Mouse (Mus musculus): ENCODE results near the gene Iglon5.

The Iglon5 gene

DNA sequence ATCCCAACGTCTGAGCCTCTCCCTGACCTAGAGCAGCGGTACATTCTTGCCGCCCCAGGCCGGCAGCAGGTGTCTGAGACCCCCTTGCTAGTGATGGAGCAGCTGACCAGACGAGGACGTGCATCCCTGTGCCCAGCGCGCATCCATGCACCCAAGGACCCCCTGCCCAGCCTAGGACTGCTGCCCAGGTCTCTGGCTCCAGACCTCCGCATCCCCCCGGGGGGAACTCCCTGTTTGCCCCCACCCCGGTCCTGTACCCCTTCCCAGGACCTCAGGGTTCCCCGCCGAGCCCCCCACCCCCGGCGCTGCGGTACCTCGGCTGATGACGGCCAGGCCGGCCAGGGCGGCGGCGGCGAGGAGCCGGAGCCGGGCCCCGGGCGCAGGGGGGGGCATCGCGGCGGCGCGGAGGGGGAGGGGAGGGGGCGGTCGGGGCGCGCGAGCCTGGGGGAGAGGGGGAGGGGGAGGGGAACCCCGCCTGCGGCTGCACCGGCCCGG is at the start of gene Iglon5:
Iglon5 (minus strand) TSS at position 445 of the 495 bp plus-strand sequence.
- DNase-seq (ENCODE audit: low spot score), result no peak

GRCm38 (mm10) chr7:43538524-43538923 is 48.6 kb upstream of the Iglon5 start:
- no peak for DNase-seq (ENCODE audit: low spot score)

GRCm38 (mm10) chr7:43532936-43533505 is 43.1 kb upstream of the Iglon5 start:
- no peak for DNase-seq (ENCODE audit: low spot score)

- no peak for DNase-seq (ENCODE audit: low spot score)
These were observed 40.4 kb upstream of the Iglon5 start for GRCm38 (mm10) chr7:43530216-43530785.

DNA sequence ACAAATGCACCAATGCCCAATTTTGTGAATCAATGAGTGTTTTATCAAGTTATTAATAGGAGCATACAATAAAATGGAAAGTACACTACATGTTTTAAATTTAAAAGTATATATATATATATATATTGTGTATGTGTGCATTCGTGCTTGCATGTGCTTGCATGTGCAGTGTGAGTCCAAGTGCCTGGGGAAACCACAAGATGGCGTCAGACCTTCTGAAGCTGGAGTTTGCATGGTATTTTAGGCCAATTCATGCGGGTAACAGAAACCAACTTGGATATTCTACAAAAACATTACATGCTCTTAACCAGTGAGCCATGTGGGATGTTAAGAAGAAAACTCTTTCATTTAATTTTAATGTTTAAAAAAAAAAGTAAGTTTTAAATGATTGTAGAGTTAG is 35.4 kb upstream of the Iglon5 start:
- no peak for DNase-seq (ENCODE audit: low spot score)

DNA sequence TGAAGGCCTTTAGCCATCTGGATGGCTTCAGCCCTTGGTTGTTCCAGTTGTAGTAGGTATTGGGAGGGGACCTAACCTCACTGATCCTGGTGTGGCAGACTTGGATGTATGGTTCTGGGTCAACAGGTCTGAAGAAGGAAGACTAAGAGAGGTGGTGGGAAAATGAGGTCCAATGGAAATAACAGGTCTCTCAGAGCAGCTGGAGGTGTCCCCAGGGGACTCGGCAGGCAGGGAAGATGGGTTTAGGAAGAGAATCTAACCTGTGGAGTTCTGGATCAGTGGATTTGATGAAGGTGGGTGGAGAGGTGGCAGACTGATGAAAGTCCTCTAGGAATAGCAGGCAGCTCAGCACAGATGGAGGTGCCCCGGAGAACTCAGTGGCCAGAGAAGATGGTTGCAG is 32.9 kb upstream of the Iglon5 start:
- DNase-seq (ENCODE audit: low spot score), result no peak

DNA sequence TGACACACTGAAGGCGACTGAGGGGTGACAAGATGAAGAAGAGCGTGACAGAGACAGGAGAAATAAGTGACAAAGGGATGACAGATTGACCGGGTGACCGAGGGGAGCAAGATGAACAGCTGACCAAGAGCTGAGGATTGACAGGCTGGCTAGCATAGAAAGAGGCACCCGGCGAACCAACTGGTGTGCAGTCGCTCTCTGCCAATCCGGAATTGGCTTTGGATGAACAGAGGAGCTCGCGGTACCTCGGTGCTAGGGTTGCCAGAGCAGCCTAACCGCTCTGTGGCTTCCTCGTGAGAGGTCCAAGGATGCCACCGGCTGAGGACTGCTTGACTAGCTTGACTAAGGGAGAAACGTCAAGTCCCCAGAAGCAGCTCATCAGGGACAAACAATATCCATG is 28.5 kb upstream of the Iglon5 start:
- DNase-seq (ENCODE audit: low spot score), result no peak

- DNase-seq (ENCODE audit: low spot score), result no peak
These were observed 25.2 kb upstream of the Iglon5 start for GRCm38 (mm10) chr7:43515076-43515475.

- no peak for DNase-seq (ENCODE audit: low spot score)
These were observed 22.6 kb upstream of the Iglon5 start for GRCm38 (mm10) chr7:43512519-43512918.

- no peak for DNase-seq (ENCODE audit: low spot score)
These were observed 22.0 kb upstream of the Iglon5 start for GRCm38 (mm10) chr7:43511707-43512478.

DNA sequence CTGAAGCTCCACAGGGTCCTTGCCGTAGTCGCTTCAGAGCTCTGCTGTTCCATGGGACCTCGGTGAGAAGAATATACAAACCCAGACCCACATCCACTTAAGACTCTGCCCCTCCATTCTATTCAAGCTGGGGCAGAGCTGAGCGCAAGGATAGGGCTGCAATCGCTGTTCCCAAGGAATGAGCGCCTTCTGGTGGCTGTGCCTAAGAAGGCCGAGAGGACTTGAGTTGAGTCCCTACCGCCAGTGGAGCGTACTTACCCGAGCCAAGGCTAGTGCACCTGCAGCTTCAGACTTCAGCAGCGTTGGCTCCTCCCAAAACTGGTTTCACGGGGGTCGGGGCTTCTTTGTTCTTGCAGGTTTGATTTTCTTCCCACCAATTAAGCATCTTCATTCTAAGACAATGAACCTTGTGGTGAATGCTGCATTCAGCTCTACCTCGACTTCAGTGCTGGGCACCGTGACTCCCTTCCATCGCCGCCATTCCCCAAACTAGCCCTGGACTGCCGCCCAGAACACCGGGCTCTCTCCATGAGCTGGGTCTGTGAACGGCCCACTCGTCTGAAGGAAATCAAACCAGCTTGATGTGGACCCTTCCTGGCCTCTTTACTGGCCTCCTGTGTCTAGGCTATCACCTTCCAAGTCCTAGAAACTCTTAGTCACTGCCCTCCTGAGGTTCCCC is 5.6 kb upstream of the Iglon5 start:
- no peak for DNase-seq (ENCODE audit: low spot score)

DNA sequence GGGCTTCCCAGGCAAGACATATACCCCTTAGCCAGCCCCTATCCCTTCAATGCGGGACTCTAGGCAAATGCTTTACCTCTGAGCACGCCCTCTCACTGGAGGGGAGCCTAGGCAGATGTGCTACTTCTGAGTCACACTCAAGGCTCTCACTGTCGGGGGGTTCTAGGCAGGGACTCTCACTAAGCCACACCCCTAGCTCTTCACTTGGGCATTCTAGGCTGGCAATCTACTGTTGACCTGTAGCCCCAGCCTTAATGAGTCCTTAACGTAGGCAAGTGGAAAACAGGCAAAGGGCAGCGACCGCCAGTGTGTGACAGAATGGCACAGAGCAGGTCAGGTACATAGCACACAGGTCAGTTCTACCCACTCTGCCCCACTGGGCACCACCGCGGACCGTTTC is 986 bp upstream of the Iglon5 start:
- DNase-seq (ENCODE audit: low spot score), result no peak

DNA sequence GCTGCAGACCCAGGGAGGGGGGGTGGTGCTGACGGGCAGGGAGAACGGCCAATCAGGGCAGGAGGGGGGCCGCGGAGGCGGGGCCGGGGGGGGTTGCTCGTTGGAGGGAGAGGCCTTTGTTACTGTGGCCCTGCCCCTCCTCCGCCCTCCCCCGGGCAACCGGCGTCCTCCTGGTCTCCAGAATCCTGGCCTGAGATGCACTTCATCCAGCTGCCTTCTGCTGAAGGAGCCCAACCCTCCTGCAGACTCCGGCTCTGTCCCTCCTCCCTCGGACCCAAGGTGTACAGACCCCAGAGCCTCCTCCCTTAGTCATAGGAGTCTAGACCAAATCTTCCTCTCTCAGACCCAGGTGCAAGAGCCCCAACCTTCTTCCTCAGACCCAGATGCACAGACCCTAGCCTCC is 308 bp upstream of the Iglon5 start:
- no peak for DNase-seq (ENCODE audit: low spot score)

GRCm38 (mm10) chr7:43488646-43489045 is 1.2 kb downstream of the Iglon5 start:
- DNase-seq (ENCODE audit: low spot score), result no peak

DNA sequence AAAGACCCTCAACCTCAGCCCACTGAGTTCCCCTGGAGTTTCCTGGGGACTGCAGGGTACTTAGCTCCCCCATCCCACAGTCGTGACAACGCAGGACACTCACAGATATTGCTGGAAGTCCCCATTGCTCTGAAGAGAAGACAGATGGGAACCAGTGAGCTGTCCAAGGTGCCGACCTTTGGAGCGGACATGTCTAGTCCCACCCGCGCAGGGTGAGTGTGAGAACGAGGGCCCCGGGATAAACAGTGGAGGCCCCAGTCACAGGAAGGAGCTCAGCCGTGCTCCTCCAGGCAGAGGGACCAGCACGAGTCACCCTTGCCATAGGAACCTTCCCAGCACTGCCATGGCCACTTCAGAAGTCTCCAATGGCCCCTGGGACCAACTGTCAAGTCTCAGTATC is 6.6 kb downstream of the Iglon5 start:
- DNase-seq (ENCODE audit: low spot score), result no peak

- DNase-seq (ENCODE audit: low spot score), result no peak
These were observed 7.7 kb downstream of the Iglon5 start for GRCm38 (mm10) chr7:43482090-43482716.

DNA sequence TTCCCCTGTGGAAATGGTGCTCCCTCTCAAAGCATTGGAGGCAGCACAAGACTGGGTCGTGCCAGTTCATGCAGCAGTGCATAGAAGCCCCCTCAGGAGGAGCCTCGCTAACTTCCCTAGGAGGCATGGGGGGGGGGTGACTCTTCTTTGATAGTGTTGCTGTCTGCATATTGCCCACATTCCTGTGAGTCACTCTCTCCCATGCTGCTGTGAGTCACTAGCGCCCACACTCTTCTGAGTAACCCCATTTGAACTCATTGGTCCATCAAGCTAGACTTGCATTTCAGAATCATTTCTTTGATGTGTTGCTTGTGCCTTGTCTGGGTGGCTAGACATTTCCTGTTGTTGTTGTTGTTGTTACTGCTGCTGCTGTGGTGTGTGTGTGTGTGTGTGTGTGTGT is 8.7 kb downstream of the Iglon5 start:
- no peak for DNase-seq (ENCODE audit: low spot score)

GRCm38 (mm10) chr7:43476376-43476775 is 13.5 kb downstream of the Iglon5 start:
- DNase-seq (ENCODE audit: low spot score), result no peak

DNA sequence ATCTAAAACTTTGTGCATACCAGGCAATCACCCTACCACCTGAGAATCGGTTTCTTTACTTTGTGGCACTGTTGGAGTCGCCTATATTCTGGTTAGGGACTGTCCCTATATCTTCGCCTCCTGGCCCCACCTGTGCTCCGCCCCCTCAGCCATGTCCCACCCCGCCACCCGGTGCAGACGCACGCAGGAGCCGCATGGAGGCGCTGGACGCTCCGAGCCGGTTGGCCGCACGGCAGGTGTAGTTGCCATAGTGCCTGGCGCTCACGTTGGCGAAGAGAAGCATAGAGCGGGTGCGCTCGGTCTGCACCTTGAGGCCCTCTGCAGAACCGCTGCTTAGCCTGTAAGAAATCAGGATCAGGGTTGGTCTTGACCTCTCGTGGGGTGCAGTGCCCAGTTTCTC is 14.2 kb downstream of the Iglon5 start:
- DNase-seq (ENCODE audit: low spot score), result no peak

DNA sequence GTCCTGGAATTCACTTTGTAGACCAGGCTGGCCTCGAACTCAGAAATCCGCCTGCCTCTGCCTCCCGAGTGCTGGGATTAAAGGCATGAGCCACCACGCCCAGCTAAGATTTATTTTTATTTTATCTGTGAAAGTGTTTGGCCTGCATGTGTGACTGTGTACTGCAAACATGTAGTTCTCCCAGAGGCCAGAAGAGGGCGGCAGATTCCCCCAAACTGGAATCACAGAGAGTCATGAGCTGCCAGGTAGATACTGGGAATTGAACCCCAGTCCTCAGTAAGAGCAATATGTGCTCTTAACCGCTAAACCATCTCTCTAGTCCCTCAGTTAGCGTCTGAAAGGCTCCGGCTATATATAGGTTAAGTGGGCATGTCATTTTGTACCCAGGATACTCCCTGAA is 19.5 kb downstream of the Iglon5 start:
- DNase-seq (ENCODE audit: low spot score), result no peak

DNA sequence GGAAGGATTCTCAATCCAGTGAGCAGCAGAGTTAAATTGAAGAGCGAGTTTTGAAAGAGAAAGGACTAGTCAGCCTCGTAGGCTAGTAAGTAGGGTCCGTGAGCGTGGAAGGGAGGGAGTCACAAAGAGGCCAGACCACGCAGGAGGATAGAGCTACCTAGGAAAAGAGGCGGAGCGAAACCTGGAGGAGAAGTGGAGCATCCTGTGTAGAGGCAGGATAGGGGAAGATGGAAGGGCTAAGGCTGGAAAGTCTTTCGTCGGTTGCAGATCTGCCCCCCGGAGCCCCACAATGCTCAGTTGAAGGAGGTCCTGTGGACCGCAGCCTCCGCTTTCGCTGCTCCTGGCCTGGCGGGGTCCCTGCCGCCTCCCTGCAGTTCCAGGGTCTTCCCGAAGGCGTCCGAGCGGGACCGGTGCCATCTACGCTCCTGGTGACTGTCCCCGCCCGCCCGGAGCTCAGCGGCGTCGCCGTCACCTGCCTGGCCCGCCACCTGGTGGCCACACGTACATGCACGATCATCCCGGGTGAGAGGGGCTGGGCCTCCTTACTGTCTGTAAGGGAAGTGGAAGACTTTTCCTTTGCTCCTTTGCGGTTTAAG is 23.7 kb downstream of the Iglon5 start:
- peak; percentile 56 for DNase-seq (ENCODE audit: low spot score)

All from ovary, postnatal 10 days (tissue).